Mouse (Mus musculus) E14TG2a.4 (cell line): Measurements from ENCODE around the gene Hsd3b5.
"Not testable (repeated sequence)": the region's sequence is repeated elsewhere in the genome, so short reads cannot be mapped to it uniquely, and the experiment has no call there.

Experiments
- H3K27me3 ChIP-seq: 2 replicates; pipeline ENCODE4 v1.6.1; 2014; ENCODE audit warnings: low read length, control low read depth; ENCODE audit not compliant: insufficient read depth
- H3K36me3 ChIP-seq: 2 replicates; pipeline ENCODE4 v1.6.1; 2014; ENCODE audit warnings: low read length, control low read depth; ENCODE audit not compliant: insufficient read depth
- H3K4me1 ChIP-seq: replicated peaks from 2 replicates; pipeline ENCODE4 v1.6.1; 2014; ENCODE audit warnings: low read depth, low read length, control low read depth
- H3K4me3 ChIP-seq: replicated peaks from 2 replicates; pipeline ENCODE4 v1.5.1; 2014; ENCODE audit warnings: mild to moderate bottlenecking, low read length
- H3K9me3 ChIP-seq: 2 replicates; pipeline ENCODE4 v1.6.1; 2014; ENCODE audit warnings: low read length, control low read depth
- CTCF ChIP-seq: conservative IDR thresholded peaks from 2 replicates; pipeline ENCODE4 v1.5.1; 2014; ENCODE audit warnings: low read length
- NANOG ChIP-seq: IDR thresholded peaks from 2 replicates; pipeline ENCODE4 v1.6.1; 2014; ENCODE audit warnings: borderline replicate concordance, low read length, mixed read lengths
- POU5F1 ChIP-seq: IDR thresholded peaks from 2 replicates; pipeline ENCODE4 v1.6.1; 2014; ENCODE audit warnings: low read length, borderline replicate concordance

Hsd3b5 gene

DNA sequence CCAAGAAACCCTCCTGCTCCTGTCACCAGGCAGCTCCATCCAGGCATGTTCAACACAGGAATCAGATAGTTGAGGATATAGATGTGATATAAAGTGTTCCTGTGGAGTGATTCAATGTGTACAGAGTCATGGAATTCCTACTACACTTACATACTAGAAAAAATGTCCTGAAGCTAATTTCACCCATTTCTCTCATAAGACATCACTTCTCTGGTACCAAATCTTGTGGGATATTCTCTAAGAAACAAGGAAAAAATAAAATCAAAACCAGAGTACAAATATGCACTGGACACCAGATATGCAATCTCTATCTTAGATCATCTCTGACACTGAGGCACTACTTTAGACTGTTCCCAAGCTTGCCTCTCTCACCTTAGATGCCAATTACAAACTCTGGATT, at the start of gene Hsd3b5:
Gene Hsd3b5 (minus strand): TSS at position 101 of the 400 bp plus-strand sequence.
- Histone ChIP-seq H3K36me3 (no peaks in the 10 kb centered on the region), H3K4me3 (no peak within 1 kb of the TSS), H3K4me1 (no peaks in the 10 kb centered on the region), H3K9me3 (no peaks in the 10 kb centered on the region), H3K27me3 (no peaks in the 10 kb centered on the region)
- TF ChIP-seq POU5F1 (no peak), CTCF (no peak), NANOG (no peak)

DNA sequence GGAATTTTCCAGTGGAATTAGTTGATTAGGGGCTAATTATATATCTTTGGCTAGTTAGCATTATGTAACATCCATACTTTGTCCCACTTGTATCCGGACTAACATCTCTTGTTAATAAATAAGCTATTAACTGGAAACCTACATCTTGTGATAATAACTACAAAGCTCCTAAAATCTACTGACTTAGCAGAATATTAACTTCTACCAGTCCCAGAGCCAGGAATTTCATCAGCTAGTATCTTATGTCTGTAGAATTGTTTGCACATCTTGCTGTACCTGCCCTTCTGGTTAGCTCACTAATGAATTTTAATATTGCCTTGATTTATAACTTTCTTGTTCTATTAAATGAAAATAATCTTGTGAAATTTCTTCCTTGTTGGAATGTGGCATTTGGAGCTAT, 5.1 kb upstream of the Hsd3b5 start:
- H3K36me3 ChIP-seq = no peaks in the 10 kb centered on the region
- H3K4me1 ChIP-seq = no peaks in the 10 kb centered on the region
- H3K9me3 ChIP-seq = no peaks in the 10 kb centered on the region
- no peak overlapping the region for H3K4me3 ChIP-seq
- TF ChIP-seq CTCF (no peak), NANOG (no peak), POU5F1 (no peak)
- H3K27me3 ChIP-seq = no peaks in the 10 kb centered on the region

DNA sequence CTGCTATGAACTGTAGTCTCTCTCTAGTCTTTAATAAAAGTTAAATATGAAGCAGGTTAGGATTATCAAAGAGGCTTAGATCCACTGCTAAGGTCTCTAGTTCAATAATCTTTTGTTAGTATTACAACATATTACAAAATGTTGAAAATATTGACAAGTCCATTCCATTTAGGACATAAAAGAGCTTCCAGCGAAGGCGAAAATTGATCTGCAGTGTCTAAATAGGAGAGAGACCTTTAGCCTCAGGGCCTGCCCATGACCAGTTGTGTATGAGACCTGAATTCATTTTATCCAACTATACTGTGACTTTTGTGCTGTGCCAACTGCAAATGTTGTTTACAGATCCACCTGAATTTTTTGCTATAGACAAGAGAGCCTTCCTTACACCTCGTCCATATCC, 419 bp downstream of the Hsd3b5 start:
- Histone ChIP-seq H3K4me1 (no peaks in the 10 kb centered on the region), H3K9me3 (no peaks in the 10 kb centered on the region)

DNA sequence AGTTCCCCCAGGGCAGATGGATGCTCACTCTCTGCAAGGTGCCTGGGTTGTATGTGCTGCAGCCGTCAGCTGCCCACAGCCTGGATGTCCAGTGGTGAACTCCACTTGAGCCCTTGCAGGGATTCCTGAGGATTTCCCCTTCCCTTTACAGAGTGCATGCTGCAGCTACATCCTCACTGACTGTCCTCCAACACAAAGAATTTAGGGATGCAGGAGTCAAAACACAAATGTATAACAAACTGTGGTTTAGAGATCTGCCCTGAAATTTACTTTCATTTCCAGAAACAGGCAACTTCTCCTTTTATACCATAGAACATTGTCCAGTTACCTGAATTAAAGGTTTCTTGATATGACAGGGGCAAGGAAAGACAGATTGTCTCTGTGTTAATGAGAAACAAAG, 13.3 kb downstream of the Hsd3b5 start:
- H3K4me3 ChIP-seq = not testable (repeated sequence)

More for the DNA sequence above, 419 bp downstream of the Hsd3b5 start:
- Histone ChIP-seq H3K36me3 (no peaks in the 10 kb centered on the region), H3K4me3 (no peak overlapping the region), H3K27me3 (no peaks in the 10 kb centered on the region)
- TF ChIP-seq POU5F1 (no peak), CTCF (no peak), NANOG (no peak)

DNA sequence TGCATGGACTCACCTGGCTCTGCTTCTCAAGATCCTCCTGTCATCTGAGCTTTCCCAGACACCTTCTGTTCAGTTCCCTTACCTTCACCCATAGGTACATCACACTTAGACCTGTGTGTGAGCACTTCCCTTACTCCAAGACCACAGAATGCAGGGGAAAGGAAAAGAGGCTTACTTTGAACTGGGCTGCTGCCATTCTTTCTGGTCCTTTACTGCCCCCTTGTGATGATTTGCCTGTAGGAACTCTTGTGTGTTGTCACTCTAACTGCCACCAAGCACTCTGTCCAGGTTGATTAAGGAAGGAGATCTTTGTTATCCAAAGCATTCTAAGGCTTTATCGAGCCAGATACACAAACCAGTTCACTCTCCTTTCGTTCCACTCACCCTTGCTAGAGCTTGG, 13.8 kb downstream of the Hsd3b5 start:
- not testable (repeated sequence) for H3K36me3 ChIP-seq, H3K27me3 ChIP-seq, H3K4me3 ChIP-seq, H3K4me1 ChIP-seq, H3K9me3 ChIP-seq

More for the DNA sequence above, 13.3 kb downstream of the Hsd3b5 start:
- not testable (repeated sequence) for H3K27me3 ChIP-seq, H3K4me1 ChIP-seq, H3K36me3 ChIP-seq, H3K9me3 ChIP-seq

DNA sequence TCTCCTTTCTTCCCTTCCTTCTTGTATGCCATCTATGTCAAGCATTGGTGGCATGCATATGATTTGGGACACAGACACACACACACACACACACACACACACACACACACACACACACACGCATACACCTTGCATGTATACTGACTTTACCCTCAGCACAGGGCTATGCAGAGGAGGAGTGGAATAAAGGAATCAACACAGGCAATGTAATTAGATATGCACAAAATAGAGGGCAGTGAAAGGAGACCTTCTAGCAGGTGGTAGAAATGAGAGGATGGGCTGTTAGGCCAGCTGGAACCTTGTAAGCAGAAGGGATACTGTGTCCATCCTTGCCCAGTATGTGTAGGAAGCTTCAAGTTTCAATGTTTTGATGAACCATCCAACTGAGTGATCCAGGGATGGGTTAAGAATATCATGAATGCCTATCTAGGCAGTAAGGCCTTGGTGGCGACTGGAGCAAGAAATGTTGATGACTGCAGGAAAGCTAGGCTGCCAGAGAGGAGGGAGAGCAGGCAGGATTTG, 15.6 kb downstream of the Hsd3b5 start:
- not testable (repeated sequence) for H3K4me1 ChIP-seq, H3K27me3 ChIP-seq, H3K4me3 ChIP-seq, H3K36me3 ChIP-seq, H3K9me3 ChIP-seq

DNA sequence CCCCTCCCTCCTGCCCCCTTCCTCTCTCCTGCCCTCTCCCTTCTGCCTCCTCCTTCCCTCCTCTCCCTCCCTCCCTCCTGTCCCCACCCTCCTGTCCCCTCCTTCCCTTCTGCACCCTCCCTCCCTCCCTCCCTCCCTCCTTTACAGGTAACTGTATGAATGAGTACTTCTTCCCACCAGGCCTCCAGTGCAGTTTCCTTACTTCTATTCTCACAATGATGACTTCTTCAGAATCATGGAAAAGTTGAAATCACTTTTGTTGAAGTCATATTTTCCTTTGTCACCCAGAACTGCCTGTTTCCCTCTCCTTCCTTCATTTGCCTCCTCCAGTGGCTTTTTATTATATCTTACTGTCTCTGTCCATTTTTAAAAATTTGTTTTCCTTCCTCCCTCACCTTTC, 16.1 kb downstream of the Hsd3b5 start:
- Histone ChIP-seq H3K4me1 (no peaks in the 10 kb centered on the region), H3K36me3 (no peaks in the 10 kb centered on the region), H3K4me3 (no peak overlapping the region), H3K27me3 (no peaks in the 10 kb centered on the region), H3K9me3 (peaks cover 7% of the 10 kb centered on the region; the same call in 1 of the 2 replicates)
- no peak for TF ChIP-seq NANOG
- no peak for TF ChIP-seq CTCF
- no peak for TF ChIP-seq POU5F1

DNA sequence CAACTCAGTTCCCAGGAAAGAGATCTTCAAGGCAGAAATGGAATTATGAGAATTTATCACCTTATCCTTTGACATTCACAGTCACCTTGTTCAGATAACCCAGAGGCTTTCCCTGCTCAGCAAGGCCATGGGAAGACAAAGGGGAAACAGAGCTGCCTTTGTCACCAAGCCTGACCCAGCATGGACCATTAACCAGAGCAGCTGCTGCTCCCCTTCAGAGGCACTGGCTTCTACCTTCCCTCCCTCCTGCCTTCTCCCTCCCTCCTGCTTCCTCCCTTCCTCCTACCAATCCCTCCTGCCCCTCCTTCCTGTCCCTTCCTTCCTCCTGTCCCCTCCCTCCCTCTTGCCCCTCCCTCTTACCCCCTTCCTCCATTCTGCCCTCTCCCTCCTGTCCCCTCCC, 16.5 kb downstream of the Hsd3b5 start:
- not testable (repeated sequence) for H3K4me1 ChIP-seq, H3K27me3 ChIP-seq, H3K36me3 ChIP-seq, H3K9me3 ChIP-seq, H3K4me3 ChIP-seq

DNA sequence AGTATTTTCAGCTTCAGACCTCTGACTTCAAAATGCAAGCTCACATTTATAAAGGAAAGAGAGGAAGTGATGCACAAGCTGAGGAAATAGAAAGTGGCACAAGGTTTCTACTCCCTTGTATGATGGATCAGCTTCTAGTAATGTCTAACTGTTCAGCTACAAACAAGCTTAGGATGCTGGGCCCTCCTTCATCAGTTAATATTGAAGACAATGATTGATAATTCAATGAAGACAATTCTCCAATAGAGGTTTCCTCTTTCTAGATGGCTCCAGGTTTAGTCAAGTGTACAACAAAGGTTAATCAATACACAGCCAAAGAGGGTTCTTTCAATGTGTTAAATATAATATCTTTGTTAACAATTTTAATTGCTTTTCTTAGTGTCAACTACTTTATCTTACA, 41.3 kb downstream of the Hsd3b5 start, which contains the start of gene Gm10681:
Gene Gm10681 (minus strand): TSS at position 101 of the 400 bp plus-strand sequence.
- Histone ChIP-seq H3K9me3 (peaks cover 12% of the 10 kb centered on the region), H3K27me3 (no peaks in the 10 kb centered on the region), H3K4me1 (no peaks in the 10 kb centered on the region), H3K36me3 (no peaks in the 10 kb centered on the region), H3K4me3 (no peak within 1 kb of the TSS)
- TF ChIP-seq NANOG (no peak), POU5F1 (no peak), CTCF (no peak)

DNA sequence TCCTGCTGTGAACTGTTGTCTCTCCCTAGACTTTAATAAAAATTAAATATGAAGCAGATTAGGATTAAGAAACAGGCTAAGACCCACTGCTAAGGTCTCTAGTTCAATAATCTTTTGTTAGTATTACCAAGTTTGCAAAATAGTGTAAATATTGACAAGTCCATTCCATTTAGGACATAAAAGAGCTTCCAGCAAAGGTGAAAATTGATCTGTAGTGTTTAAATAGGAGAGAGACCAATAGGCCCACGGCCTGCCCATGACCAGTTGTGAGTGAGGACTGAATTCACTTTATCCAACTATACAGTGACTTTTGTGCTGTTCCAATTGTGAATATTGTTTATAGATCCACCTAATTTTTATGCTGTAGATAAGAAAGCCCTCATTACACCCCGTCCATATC, 42.3 kb downstream of the Hsd3b5 start:
- TF ChIP-seq CTCF = no peak
- no peak for TF ChIP-seq POU5F1
- peaks cover 2% of the 10 kb centered on the region for H3K9me3 ChIP-seq
- no peak overlapping the region for H3K4me3 ChIP-seq
- no peaks in the 10 kb centered on the region for H3K36me3 ChIP-seq
- H3K4me1 ChIP-seq = no peaks in the 10 kb centered on the region
- H3K27me3 ChIP-seq = no peaks in the 10 kb centered on the region

DNA sequence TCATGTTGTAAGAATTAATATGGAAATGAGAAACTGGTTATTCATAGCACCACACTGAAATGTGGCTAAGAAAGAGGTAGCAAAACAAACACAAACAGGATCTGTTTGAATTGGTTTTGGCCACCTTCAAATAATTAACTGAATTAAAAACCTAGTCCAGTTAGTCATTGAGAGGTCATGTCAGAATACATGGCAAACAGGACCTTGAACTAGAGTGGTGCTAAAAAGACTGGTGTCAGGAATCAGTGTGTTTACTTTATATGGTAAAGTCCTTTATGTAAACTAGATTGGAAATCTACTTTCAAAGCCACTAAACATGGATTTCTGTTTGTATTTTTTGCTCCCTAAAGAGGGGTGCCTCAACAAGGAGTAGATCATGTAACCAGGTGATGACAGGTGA, 47.4 kb downstream of the Hsd3b5 start:
- not testable (repeated sequence) for H3K27me3 ChIP-seq, H3K4me1 ChIP-seq, H3K4me3 ChIP-seq, H3K36me3 ChIP-seq, H3K9me3 ChIP-seq

DNA sequence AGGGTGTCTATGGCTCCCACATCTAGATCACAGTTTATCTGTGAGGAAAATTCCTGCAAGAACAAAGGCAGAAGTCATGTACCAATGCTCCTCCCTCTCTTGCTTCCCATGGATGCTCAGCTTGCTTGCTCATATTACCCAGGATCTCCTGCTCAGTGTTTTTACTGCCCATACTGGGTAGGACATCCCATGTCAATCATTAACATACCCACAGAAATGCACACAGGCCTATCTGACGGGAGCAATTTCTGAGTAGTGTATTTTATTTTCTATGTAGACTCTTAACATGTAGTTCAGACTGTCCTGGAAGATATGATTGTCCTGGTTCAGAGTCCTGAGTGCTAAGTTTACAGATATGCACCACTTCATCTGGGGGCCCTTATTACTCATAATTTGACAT, 47.9 kb downstream of the Hsd3b5 start:
- H3K4me3 ChIP-seq, H3K36me3 ChIP-seq, H3K27me3 ChIP-seq, H3K4me1 ChIP-seq, H3K9me3 ChIP-seq: not testable (repeated sequence)

DNA sequence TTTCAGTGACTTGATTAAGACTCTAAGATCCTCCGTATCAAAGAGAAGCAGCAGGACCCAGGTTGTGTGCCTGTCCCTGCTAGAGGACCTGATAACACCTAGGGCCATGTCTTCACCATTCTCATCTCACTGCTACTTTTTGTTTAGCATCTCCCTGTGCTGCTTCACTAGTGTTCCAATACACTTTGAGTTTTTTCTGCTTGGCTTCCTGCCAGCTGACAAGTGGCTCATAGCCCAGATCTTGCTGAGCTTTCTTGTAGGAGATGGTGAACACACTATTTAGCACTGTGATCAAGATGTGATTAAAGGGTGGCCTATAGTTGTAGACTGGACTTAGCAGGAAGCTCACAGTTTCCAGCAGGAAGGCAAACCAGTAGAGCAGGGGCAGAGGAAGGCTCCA, 49.0 kb downstream of the Hsd3b5 start:
- not testable (repeated sequence) for H3K9me3 ChIP-seq, H3K4me3 ChIP-seq, H3K4me1 ChIP-seq, H3K36me3 ChIP-seq, H3K27me3 ChIP-seq
